Mouse (Mus musculus) erythroblast, embryonic 14.5 days (primary cell): ENCODE results near the gene Gpr107.

ENCODE experiments used
- GATA1 ChIP-seq: IDR thresholded peaks from 2 replicates; pipeline ENCODE4 v1.6.1; 2012; ENCODE audit warnings: low read length, inconsistent platforms, mixed read lengths
- TAL1 ChIP-seq: IDR thresholded peaks from 3 replicates; pipeline ENCODE4 v1.6.1; 2012; ENCODE audit warnings: low read length, inconsistent platforms, mixed read lengths

DNA sequence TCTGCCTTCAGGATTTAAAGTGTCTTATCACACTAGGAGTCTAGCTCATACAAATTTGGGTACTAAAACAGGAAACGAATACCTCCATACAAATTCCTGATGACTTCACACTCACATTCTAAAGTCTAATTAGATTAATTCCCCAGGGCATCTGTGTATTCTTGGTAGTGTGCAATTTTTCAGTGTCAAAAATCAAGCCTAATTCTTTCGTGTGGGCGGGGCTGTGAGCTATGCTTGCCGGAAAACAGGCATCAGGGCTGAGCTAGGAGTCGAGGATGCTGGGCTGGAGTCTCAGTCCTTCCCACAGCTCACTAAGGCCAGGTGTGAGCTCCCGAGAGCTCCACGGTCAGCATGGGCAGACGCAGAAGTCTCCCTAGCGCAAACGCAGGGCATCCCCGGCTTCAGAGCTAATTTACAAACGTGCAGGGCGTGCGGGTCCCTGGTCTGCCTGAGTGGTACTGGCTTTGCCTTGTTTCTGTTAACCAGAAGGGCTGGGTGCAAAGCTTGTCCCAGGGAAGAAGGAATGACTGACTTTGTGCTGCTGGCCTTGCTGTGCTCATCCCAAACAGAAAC, 15.0 kb upstream of the Gpr107 start:
- TF ChIP-seq TAL1 (no peak), GATA1 (no peak)
